8 mouse cellular contexts compared by ENCODE assay signal in genomic region chr14:103345858-103346728, GRCm38 (mm10). TPM values are rescaled to one million over a fixed set of nuclear protein-coding genes. Genes with fewer than 3 reads are reported as not detected.
DNase-seq lines count a peak whose midpoint lies in the region; ATAC-seq and TF ChIP-seq lines count a peak whose summit lies in the region.

No protein-coding gene starts in this region.

- no peaks in the 10 kb centered on the region for H3K27me3 ChIP-seq in embryonic facial prominence, embryonic 15.5 days
- H3K27me3 ChIP-seq in heart, embryonic 13.5 days (replicated peaks) = no peaks in the 10 kb centered on the region
- no peaks in the 10 kb centered on the region for H3K27me3 ChIP-seq in neural tube, embryonic 15.5 days (replicated peaks)

- peak overlapping the region; percentile 70 for H3K4me3 ChIP-seq in embryonic facial prominence, embryonic 15.5 days (replicated peaks)
- H3K4me3 ChIP-seq in heart, embryonic 13.5 days = peak overlapping the region; percentile 85
- H3K4me3 ChIP-seq in layer of hippocampus, adult 2 months = peak overlapping the region; percentile 88
- H3K4me3 ChIP-seq in lung, adult 2 months (replicated peaks; ENCODE audit: extremely low read depth, low read depth, low read length) = peak overlapping the region; percentile 85
- H3K4me3 ChIP-seq in neural tube, embryonic 15.5 days (replicated peaks) = peak overlapping the region; percentile 66

- 0 out of 2 replicates have a peak, but pooled peaks cover 14% of the 10 kb centered on the region for H3K4me1 ChIP-seq in embryonic facial prominence, embryonic 15.5 days
- H3K4me1 ChIP-seq in heart, embryonic 13.5 days = peaks cover 48% of the 10 kb centered on the region
- peaks cover 3% of the 10 kb centered on the region for H3K4me1 ChIP-seq in lung, adult 2 months (ENCODE audit: control insufficient read depth, insufficient read depth, low read length)
- H3K4me1 ChIP-seq in neural tube, embryonic 15.5 days = peaks cover 44% of the 10 kb centered on the region

- peak; percentile 55 for ATAC-seq in embryonic facial prominence, embryonic 15.5 days (ENCODE audit: insufficient number of reproducible peaks, low FRiP score, low TSS enrichment, low read depth)
- peak; percentile 67 for ATAC-seq in heart, embryonic 13.5 days (ENCODE audit: extremely low read depth, insufficient number of reproducible peaks, low FRiP score, low TSS enrichment)
- ATAC-seq in neural tube, embryonic 15.5 days (ENCODE audit: low FRiP score) = peak; percentile 60

- peak; percentile 58 for TF ChIP-seq CTCF in layer of hippocampus, adult 2 months (conservative IDR thresholded peaks at IDR 0.05)
- TF ChIP-seq CTCF in lung, adult 2 months (IDR thresholded peaks at IDR 0.05; ENCODE audit: insufficient read depth, low read length) = no peak

- under 1% methylated on average over 57 of the region's 83 CpGs for WGBS in embryonic facial prominence, embryonic 15.5 days
- WGBS in heart, embryonic 13.5 days = under 1% methylated on average over 51 of the region's 83 CpGs
- WGBS in lung, adult 2 months = under 1% methylated on average over 77 of the region's 83 CpGs
- under 1% methylated on average over 46 of the region's 83 CpGs for WGBS in neural tube, embryonic 15.5 days

- peak overlapping the region; percentile 75 for H3K4me2 ChIP-seq in embryonic facial prominence, embryonic 15.5 days (replicated peaks)
- peak overlapping the region; percentile 91 for H3K4me2 ChIP-seq in heart, embryonic 13.5 days
- peak overlapping the region; percentile 81 for H3K4me2 ChIP-seq in neural tube, embryonic 15.5 days

- peak overlapping the region; percentile 58 for H3K9ac ChIP-seq in embryonic facial prominence, embryonic 15.5 days
- H3K9ac ChIP-seq in heart, embryonic 13.5 days = peak overlapping the region; percentile 91
- peak overlapping the region; percentile 75 for H3K9ac ChIP-seq in neural tube, embryonic 15.5 days (replicated peaks)

- TF ChIP-seq POLR2A in lung, adult 2 months (IDR thresholded peaks at IDR 0.05; ENCODE audit: borderline replicate concordance, extremely low read depth, low read depth, low read length) = no peak

- no peaks in the 10 kb centered on the region for H3K36me3 ChIP-seq in embryonic facial prominence, embryonic 15.5 days
- no peaks in the 10 kb centered on the region for H3K36me3 ChIP-seq in heart, embryonic 13.5 days
- no peaks in the 10 kb centered on the region for H3K36me3 ChIP-seq in neural tube, embryonic 15.5 days

- peak overlapping the region; percentile 89 for H3K27ac ChIP-seq in embryonic facial prominence, embryonic 15.5 days (replicated peaks)
- peak overlapping the region; percentile 94 for H3K27ac ChIP-seq in heart, embryonic 13.5 days (replicated peaks)
- H3K27ac ChIP-seq in layer of hippocampus, adult 2 months = peak overlapping the region; percentile 98
- H3K27ac ChIP-seq in neural tube, embryonic 15.5 days (replicated peaks) = peak overlapping the region; percentile 97

- DNase-seq in CD8-positive naive resting alpha-beta T cell, adult 2 months (ENCODE audit: low read depth in 2 of 2, low spot score in 2 of 2) = peak; percentile 54 to 59
- peak; percentile 36 for DNase-seq in adrenal gland, adult 8-10 months
- DNase-seq in layer of hippocampus, adult 2 months (ENCODE audit: low spot score in 2 of 2) = peak; percentile 37 to 57
- peak; percentile 31 for DNase-seq in lung, adult 2 months
- no peak for DNase-seq in embryo, embryonic 9.5 days (ENCODE audit: extremely low spot score)

- H3K9me3 ChIP-seq in embryonic facial prominence, embryonic 15.5 days (replicated peaks) = no peaks in the 10 kb centered on the region
- H3K9me3 ChIP-seq in heart, embryonic 13.5 days = no peaks in the 10 kb centered on the region
- no peaks in the 10 kb centered on the region for H3K9me3 ChIP-seq in neural tube, embryonic 15.5 days (replicated peaks)

RNA-seq across cellular contexts. Expression of gene Mycbp2, which starts 0.5 kb away (rescaled TPM):
- 10 to 100 TPM; 50.9 to 96.3 (median 74.7) TPM for total RNA-seq in adrenal gland, adult 8-10 months (2022)
- polyA plus RNA-seq in embryonic facial prominence, embryonic 15.5 days (2015; fragmentation: Nextera tagmentation; extraction: Ambion mirVana) = 23.6 and 25.8 TPM in 2 replicates
- polyA plus RNA-seq in heart, embryonic 13.5 days (2015; fragmentation: Nextera tagmentation; extraction: Ambion mirVana) = 9.6 and 11.4 TPM in 2 replicates
- total RNA-seq in layer of hippocampus, adult 2 months (2021) = 100 to 1,000 TPM; 173 to 185 TPM
- polyA plus RNA-seq in lung, adult 2 months (2012; rRNA removed) = 14.3 and 21.3 TPM in 2 replicates
- polyA plus RNA-seq in neural tube, embryonic 15.5 days (2015; fragmentation: Nextera tagmentation; extraction: Ambion mirVana) = 51.0 and 57.9 TPM in 2 replicates
